Mouse (Mus musculus): Measurements from ENCODE around the gene Bfsp2.

DNA sequence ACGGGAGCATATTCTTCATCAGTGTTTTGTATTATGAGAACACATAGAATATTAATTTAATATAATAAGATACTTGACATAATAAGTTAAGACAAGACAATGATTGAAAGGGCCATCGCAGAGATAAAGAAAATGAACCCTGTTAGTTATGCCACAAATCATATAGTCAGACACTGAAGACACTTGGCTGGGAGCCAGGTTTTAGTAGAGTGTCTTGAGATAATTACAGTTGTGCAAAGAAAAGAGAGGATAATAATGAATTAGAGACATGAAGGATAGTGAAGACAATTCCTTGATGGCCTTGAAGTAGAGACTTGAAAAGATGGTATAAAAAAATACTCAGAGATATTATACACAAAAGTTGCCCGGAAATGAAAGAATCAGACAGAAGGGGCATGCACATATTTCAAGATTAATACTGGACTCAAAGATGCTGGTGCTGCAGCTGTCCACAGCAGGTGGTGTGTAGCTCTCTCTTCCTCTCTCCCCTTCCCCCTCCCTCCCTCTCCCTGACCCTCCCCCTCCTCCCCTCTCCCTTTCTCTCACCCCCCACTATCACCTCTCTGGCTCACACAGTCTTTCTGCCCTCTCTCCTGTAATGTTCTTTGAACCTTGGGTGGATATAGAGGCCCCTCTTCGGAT, 72.0 kb downstream of the Bfsp2 start:
- TF ChIP-seq CTCF (IDR thresholded peaks at IDR 0.05; ENCODE audit: extremely low read depth, insufficient read depth, low read length) (no peak), POLR2A (IDR thresholded peaks at IDR 0.05; ENCODE audit: extremely low read depth, insufficient read depth, low read length) (no peak)
